Mouse (Mus musculus): Measurements from ENCODE around the gene Hck. TPM values are rescaled to one million over a fixed set of nuclear protein-coding genes. Genes with fewer than 3 reads are reported as not detected.

The Hck gene
- total RNA-seq, 2 experiments from 2014 or later = 3.9 to 4.3 TPM

DNA sequence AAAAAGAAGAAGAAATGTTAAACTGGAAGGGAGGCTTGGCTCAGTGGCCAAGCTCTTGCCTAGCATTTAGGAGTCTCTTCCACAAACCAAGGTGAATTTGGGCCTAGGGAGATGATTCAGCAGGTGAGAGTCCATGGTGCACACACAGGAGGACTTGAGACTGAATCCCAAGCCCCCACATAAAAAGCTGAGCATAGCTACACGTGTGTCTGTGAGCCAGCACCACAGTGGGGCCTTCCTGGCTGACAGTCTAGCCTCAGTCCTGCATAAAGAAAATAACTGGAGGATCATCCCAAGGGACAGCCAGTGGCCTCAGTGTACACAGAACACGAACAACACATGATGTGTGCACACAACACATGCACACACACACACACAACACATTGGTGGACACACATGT, 19.0 kb upstream of the Hck start:
- DNase-seq (ENCODE audit: low spot score in 2 of 2) = no peak

- DNase-seq (ENCODE audit: low spot score in 2 of 2) = peak in 1 of 2 experiments; percentile 9
Measured at GRCm38 (mm10) chr2:153090551-153091165, 17.6 kb upstream of the Hck start.

DNA sequence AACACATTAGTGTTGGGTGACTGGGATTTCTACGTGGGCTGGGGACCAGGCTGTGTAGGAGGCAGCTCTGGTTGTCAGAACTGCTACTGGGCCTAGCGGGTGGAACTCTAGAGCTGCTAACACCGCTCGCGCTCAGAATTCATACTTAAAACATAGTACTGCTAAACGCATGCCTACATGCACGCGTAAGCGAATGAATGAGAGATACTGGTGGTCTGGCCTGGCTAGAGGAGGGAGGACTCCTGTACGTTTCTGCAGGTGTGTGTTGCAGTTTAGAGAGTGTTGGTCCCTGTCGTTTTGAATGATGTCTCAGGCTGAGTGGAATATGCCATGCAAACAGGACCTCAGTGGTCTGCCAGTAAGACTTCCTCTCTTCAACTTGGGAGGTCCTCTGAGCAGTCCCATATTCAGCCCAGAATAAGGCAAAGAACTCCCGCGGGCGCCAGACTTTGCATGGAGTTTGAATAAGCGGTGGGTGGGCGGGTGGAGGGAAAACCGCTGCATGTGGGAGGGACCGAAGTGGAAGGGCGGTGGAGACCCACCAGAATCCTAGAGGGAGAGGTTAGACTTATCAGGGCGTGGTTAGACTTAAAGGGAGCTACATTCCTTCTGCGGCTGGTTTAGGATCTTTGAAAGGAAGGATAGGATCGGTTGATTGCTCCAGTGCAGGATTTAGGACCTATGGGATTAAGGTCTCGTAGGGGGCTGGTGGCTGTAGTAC, 1.1 kb upstream of the Hck start:
- DNase-seq (ENCODE audit: low spot score in 2 of 2) = no peak

DNA sequence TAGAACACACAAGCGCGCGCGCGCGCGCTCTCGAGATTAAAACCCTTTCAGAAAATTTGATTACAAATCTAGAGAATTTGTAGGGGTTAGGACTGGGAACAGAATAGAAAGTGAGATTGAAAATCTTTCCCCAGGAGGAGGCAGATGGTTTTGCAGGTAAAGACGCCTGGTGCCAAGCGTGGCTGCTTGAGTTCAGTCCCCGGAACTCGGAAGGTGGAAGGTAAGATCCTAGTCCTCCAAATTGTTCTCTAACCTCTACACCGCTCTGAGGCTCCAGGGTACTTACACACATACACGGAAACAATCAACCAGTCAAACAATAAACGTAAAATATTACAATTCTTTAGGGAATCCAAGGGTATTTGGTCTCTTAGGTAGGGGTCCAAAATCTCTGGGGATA, 466 bp upstream of the Hck start:
- DNase-seq (ENCODE audit: low spot score in 2 of 2) = no peak

- DNase-seq (ENCODE audit: low spot score in 2 of 2) = no peak
Measured at GRCm38 (mm10) chr2:153109596-153109995, 1.3 kb downstream of the Hck start.

GRCm38 (mm10) chr2:153111298-153111697, 3.0 kb downstream of the Hck start:
- no peak for DNase-seq (ENCODE audit: low spot score in 2 of 2)

DNA sequence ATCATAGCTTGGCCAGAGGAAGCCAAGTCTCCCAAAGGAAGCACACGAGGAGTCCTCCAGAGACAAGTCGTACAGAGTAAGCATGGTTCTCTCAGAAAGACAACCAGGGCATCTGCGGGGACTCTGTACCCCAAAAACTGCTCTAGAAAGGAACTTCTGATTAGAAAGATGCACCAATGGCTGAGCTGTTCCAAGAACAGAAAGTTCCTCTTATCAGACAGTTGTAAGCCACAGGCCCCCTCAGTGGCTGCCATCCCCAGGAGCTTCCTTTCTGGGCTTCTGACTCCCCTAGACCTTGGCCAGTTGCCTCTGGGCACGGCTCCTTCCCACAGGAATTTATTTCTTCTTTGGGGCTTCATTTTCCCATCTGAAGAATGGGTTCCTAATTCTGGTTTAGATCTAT, 7.4 kb downstream of the Hck start:
- DNase-seq (ENCODE audit: low spot score in 2 of 2) = no peak

- DNase-seq (ENCODE audit: low spot score in 2 of 2) = no peak
Measured at GRCm38 (mm10) chr2:153117051-153117486, 8.8 kb downstream of the Hck start.

DNA sequence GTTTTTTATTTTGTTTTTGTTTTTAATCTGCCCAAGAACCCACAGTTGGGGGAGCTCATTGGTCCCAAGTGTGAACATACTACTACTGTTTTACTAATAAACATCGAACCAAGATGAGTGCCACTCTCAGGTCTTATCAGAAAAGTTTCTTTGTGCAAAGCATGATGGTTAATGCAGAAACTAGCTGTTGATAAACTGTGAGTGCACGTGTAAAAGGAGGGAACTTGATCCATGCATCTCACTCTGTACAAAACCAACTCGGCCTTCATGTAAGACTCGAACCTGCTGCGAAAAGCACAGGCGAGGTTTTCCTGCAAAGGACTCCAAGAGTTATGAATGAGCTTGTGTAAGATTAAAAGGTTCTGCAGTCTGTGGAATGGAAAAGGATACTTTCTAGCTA, 11.2 kb downstream of the Hck start:
- no peak for DNase-seq (ENCODE audit: low spot score in 2 of 2)

DNA sequence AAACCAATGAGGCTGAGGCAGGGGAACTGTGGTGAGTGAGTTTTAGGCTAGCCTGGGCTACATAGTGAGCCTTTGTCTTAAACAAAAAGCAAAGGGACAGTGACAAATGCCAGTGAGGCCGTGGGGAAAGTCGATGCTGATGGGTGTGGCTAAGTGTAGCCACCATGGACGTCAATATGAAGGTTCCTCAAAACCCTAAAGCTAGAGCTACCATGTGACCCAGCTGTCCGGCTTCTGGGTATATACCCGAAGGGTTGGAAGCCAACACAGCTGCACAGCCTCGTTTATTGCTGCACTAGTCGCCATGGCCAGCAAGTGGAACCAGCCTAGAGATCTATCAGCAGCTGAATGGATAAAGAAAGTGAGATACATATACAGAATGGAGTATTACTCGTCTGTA, 11.9 kb downstream of the Hck start:
- DNase-seq (ENCODE audit: low spot score in 2 of 2) = no peak

- no peak for DNase-seq (ENCODE audit: low spot score in 2 of 2)
Measured at GRCm38 (mm10) chr2:153121821-153122615, 13.8 kb downstream of the Hck start.

GRCm38 (mm10) chr2:153122701-153123100, 14.4 kb downstream of the Hck start:
- DNase-seq (ENCODE audit: low spot score in 2 of 2) = no peak

- no peak for DNase-seq (ENCODE audit: low spot score in 2 of 2)
Measured at GRCm38 (mm10) chr2:153125875-153126274, 17.6 kb downstream of the Hck start.

DNA sequence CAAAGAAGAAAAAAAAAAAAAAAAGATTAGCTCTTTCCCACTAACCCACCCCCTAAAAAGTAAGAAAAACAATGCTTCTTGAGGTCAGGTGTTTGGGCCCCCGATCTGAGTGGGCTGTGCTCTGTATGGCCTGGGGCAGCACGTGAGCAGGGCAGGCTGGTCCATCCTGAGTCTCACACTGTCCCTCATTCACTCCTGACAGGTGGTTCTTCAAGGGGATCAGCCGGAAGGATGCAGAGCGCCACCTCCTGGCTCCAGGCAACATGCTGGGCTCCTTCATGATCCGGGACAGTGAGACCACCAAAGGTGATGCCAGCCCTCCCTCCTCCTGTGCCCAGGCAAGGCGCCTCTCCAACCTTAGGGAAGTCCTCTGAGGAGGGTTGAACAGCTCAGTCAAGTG, 22.8 kb downstream of the Hck start:
- DNase-seq (ENCODE audit: low spot score in 2 of 2) = no peak

GRCm38 (mm10) chr2:153134237-153134636, 26.0 kb downstream of the Hck start:
- DNase-seq (ENCODE audit: low spot score in 2 of 2) = no peak

DNA sequence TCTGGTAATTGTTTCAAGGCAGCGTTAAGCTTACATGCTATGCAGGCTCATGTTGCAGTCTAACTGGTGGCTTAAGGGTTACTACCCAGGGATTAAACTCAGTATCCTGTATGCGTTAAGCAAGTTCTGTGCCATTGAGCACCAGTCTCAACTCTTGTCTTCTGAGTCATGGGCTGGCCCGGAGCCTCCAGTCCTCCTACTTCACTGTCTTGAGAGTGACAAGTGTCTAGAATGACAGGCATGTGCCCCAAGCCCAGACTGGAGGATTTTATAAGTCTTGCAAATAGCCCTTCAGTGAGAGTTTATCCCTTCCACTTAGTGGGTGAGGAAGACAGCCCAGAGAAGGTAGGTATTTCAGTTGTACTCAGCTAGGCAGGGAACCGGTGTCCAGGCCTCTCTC, 27.9 kb downstream of the Hck start:
- no peak for DNase-seq (ENCODE audit: low spot score in 2 of 2)

GRCm38 (mm10) chr2:153139158-153139557, 30.9 kb downstream of the Hck start:
- no peak for DNase-seq (ENCODE audit: low spot score in 2 of 2)

DNA sequence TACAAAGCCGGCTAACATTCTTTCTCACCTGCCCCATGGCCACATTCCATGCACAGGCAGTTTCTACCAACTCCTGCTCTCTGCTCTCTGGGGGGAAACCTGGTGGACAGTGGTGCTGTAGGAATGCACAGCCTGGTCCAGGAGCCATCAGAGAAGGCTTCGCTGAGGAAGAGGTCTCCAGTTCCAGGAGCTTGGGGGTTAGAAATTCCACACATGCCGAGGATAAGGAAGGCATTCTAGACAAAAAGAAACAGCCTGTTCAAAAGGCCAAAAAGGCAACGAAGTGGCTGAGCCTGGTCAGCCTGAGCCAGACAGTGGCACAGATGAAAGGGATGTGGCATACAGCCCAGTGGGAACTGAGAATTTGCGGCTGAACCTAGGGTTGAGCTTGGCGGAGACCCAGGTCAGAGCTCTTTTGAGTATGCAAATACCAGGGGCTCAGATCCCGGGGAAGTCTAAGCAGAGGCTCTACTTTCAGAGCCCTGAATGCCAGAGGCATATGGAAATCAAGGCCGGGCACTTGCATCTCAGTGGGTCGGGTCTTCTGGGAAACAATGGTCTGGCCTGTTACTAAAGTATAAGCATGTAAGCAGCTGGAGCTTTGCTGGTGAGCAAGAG, 31.8 kb downstream of the Hck start:
- no peak for DNase-seq (ENCODE audit: low spot score in 2 of 2)

DNA sequence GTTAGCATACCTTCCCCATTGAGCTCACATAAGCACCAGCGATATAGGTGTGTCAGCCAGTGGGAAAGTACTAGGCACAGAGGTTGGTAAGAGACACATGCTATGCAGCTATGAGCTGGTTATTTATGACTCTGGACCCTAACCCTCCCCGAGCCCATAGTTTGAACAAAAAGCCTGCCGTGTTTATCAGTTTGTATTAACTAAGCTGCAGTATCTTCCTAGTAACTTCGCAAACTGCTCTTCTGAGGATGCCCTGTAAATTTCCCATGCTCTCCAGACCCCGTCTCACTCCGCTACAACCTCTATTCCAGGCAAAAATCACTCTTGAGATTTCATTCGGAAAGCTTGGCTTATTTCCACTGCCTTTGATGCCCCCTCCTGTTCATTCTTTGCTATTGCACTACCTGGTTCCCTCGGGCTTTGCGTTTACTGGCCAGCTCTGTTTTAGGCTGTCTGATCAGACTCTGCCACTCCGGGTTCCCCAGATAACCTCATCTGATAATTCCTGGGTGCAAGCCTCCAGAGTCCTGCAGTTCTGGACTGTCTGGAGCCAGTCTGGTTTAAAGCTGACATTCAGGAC, 34.4 kb downstream of the Hck start:
- DNase-seq (ENCODE audit: low spot score in 2 of 2) = peak in 1 of 2 experiments; percentile 19

DNA sequence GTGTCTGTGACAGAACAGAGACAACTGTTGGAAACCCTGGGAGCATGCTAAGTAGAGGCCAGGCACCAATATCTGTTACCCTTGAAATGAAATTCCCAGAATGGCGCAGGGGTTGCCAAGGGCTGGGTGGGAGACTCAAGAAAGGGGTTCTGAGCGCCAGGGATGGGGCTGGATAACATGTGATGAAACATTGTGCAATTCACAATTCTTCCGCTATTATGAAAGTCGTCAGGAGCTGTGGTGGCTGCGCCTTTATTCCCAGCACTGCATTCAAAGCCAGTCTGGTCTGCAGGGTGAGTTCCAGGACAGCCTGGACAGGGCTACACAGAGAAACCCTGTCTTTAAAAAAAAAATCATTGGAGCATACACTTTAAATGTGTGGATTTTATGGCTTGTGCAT, 37.1 kb downstream of the Hck start:
- DNase-seq (ENCODE audit: low spot score in 2 of 2) = no peak

DNA sequence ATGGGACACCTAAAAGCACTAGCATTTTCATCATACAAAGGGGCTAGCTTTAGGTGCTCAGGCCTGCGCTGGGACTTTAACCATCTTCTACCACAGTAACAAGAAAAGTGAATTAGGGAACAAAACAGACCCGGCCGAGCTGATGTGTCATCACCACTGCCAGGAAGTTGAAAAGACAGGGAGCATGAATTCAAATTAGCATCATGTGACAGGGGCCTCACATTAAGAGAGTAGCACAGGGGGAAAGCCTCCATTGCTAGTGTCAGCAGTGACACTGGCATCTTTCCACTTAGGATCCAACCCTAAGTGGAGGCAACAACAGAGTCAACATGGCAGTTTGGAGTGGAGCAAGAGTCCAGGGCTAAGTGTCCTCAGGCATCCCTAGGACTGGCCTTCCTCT, 39.0 kb downstream of the Hck start:
- DNase-seq (ENCODE audit: low spot score in 2 of 2) = no peak
